Mouse (Mus musculus) thymus, adult 2 months (tissue): ENCODE measurements around the gene Zfp182. TPM values are rescaled to one million over a fixed set of nuclear protein-coding genes. Genes with fewer than 3 reads are reported as not detected.

ENCODE experiments used
- DNase-seq: peaks from one replicate; pipeline ENCODE4 v3.0.0; 2021
- H3K27ac ChIP-seq: fragments of 200-500 bp; 2 replicates; pipeline ENCODE4 v1.5.1; 2012; ENCODE audit warnings: low read length, control low read depth; ENCODE audit not compliant: control insufficient read depth, insufficient read depth
- H3K27me3 ChIP-seq: fragments of 200-500 bp; 2 replicates; pipeline ENCODE4 v1.6.1; 2012; ENCODE audit warnings: mild to moderate bottlenecking, low read length, moderate library complexity, mixed read lengths; ENCODE audit not compliant: control insufficient read depth, insufficient read depth
- H3K36me3 ChIP-seq: fragments of 200-500 bp; 2 replicates; pipeline ENCODE4 v1.6.1; 2012; ENCODE audit warnings: mild to moderate bottlenecking, low read length, moderate library complexity; ENCODE audit not compliant: control insufficient read depth, insufficient read depth
- H3K4me1 ChIP-seq: fragments of 200-500 bp; replicated peaks from 2 replicates; pipeline ENCODE4 v1.6.1; 2012; ENCODE audit warnings: low read length; ENCODE audit not compliant: control insufficient read depth, insufficient read depth
- H3K4me3 ChIP-seq: fragments of 200-500 bp; 2 replicates; pipeline ENCODE4 v1.5.1; 2012; ENCODE audit warnings: mild to moderate bottlenecking, low read length, control low read depth, moderate library complexity; ENCODE audit not compliant: control insufficient read depth, insufficient read depth
- CTCF ChIP-seq: fragments of 200-500 bp; IDR thresholded peaks from 2 replicates; pipeline ENCODE4 v1.5.1; 2012; ENCODE audit warnings: mild to moderate bottlenecking, control low read depth, low read length, moderate library complexity, borderline replicate concordance; ENCODE audit not compliant: control insufficient read depth, poor library complexity, insufficient read depth; ENCODE audit errors: extremely low read depth
- POLR2A ChIP-seq: fragments of 200-500 bp; IDR thresholded peaks from 2 replicates; pipeline ENCODE4 v1.6.1; 2012; ENCODE audit warnings: mild to moderate bottlenecking, low read length, control low read depth, moderate library complexity; ENCODE audit not compliant: control insufficient read depth, poor library complexity, insufficient read depth; ENCODE audit errors: extremely low read depth
- WGBS: fragments of 180-500 bp; shearing (Covaris S2); methylation state at CpG from one replicate; pipeline ENCODE4 v1.1.7; 2018; 5-methylcytosine and 5-hydroxymethylcytosine counted together
- polyA plus RNA-seq: library from polyadenylated mRNA; depleted of rRNA; stranded (reverse); fragments of >200 nt; gene quantifications from 2 replicates; pipeline ENCODE4 v1.2.3, GENCODE M21; 2012; rRNA removed

Zfp182 gene
- 1.5 and 2.3 TPM in 2 replicates for polyA plus RNA-seq

GRCm38 (mm10) chrX:21061866-21062543 lies at the start of gene Zfp182:
TSS of gene Zfp182 (minus strand) at chrX:21062316.
- DNase-seq, result peak; percentile 73
- H3K27ac ChIP-seq, result no peak within 1 kb of the TSS
- no peaks in the 10 kb centered on the region for H3K36me3 ChIP-seq
- 6% methylated on average over 25 of the region's 25 CpGs for WGBS
- H3K4me1 ChIP-seq, result no peaks in the 10 kb centered on the region; the same call in 1 of the 2 replicates
- H3K4me3 ChIP-seq, result peak within 1 kb of the TSS; percentile 79
- no peaks in the 10 kb centered on the region for H3K27me3 ChIP-seq
- no peak for TF ChIP-seq CTCF
- no peak for TF ChIP-seq POLR2A

- no peaks in the 10 kb centered on the region for H3K27me3 ChIP-seq
- WGBS, result 59% methylated on average over 7 of the region's 7 CpGs
- H3K4me1 ChIP-seq, result peaks cover 3% of the 10 kb centered on the region
- no peak for DNase-seq
- no peak overlapping the region for H3K4me3 ChIP-seq
- H3K36me3 ChIP-seq, result no peaks in the 10 kb centered on the region
- H3K27ac ChIP-seq, result no peak overlapping the region
- no peak for TF ChIP-seq POLR2A
These were observed 27.7 kb upstream of the Zfp182 start for GRCm38 (mm10) chrX:21089867-21090239.

- Histone ChIP-seq H3K27ac (peak within 1 kb of the TSS; percentile 54; the same call in 1 of the 2 replicates), H3K4me1 (peaks cover 3% of the 10 kb centered on the region), H3K27me3 (no peaks in the 10 kb centered on the region), H3K36me3 (no peaks in the 10 kb centered on the region), H3K4me3 (peak within 1 kb of the TSS; percentile 52)
- DNase-seq, result peak; percentile 48
- 3% methylated on average over 27 of the region's 27 CpGs for WGBS
- TF ChIP-seq POLR2A, result no peak
These were observed 27.1 kb upstream of the Zfp182 start, which contains the start of gene Zfp300 for GRCm38 (mm10) chrX:21088983-21089866. TSS of gene Zfp300 (minus strand) at chrX:21089527.

DNA sequence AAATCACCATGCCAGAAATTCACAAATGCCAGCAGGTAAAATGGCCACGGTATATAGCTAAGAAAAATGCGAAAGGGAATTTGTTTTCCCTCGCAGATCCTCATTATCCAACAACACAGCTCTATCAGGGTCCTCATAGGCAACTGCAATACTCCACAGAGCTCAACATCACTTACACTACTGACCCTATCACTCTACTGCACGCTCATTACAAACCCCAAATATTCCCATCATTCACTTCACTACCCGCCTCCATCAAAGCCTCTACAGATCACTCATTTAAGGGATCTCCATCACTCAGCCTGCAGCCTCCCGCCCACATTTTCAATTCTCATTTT lies 26.5 kb upstream of the Zfp182 start:
- H3K4me1 ChIP-seq, result peaks cover 3% of the 10 kb centered on the region
- no peaks in the 10 kb centered on the region for H3K36me3 ChIP-seq
- no peaks in the 10 kb centered on the region for H3K27me3 ChIP-seq
- DNase-seq, result no peak
- no peak for TF ChIP-seq CTCF
- no peak for TF ChIP-seq POLR2A
- 31% methylated on average over 6 of the region's 6 CpGs for WGBS
- H3K4me3 ChIP-seq, result peak overlapping the region; percentile 52
- peak overlapping the region; percentile 54; the same call in 1 of the 2 replicates for H3K27ac ChIP-seq

- TF ChIP-seq CTCF, result no peak
- TF ChIP-seq POLR2A, result no peak
- H3K27me3 ChIP-seq, result no peaks in the 10 kb centered on the region
- no peak within 1 kb of the TSS for H3K27ac ChIP-seq
- no peaks in the 10 kb centered on the region for H3K36me3 ChIP-seq
- no peaks in the 10 kb centered on the region for H3K4me1 ChIP-seq
- no peak for DNase-seq
- H3K4me3 ChIP-seq, result no peak within 1 kb of the TSS
These were observed 6.0 kb upstream of the Zfp182 start, which contains the start of gene Spaca5 for GRCm38 (mm10) chrX:21068106-21068505. TSS of gene Spaca5 (plus strand) at chrX:21068406.

DNA sequence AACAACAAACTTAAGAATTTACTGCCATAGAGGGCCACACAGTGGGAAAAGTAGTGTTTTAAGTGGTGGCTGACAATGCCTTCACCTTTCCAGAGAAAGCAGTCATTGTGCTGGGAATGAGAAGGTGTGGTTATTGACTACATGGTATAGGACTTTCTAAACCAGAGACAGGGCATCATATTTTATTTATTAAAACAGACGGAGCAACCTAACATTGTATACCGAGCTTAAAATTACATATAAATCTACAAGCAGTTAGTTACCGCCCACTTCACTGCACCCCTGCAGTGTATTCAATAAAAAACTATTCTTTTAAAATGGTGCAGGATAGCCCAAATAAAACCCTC lies 401 bp upstream of the Zfp182 start:
- Histone ChIP-seq H3K4me3 (no peak overlapping the region), H3K36me3 (no peaks in the 10 kb centered on the region), H3K4me1 (no peaks in the 10 kb centered on the region; the same call in 1 of the 2 replicates), H3K27me3 (no peaks in the 10 kb centered on the region), H3K27ac (no peak overlapping the region)
- DNase-seq, result no peak
- WGBS, result 94% methylated on average over 3 of the region's 3 CpGs
- TF ChIP-seq CTCF, result no peak
